Mouse (Mus musculus): ENCODE measurements around the gene Fignl1.
A peak's percentile ranks its signal among the peaks of the same experiment; 100 is the strongest.

Fignl1 gene

GRCm38 (mm10) chr11:11766736-11767135 is 42.0 kb downstream of the Fignl1 start:
- no peak for DNase-seq (ENCODE audit: extremely low spot score)

GRCm38 (mm10) chr11:11766105-11766504 is 42.7 kb downstream of the Fignl1 start:
- DNase-seq (ENCODE audit: extremely low spot score), result no peak

- no peak for DNase-seq (ENCODE audit: extremely low spot score)
Measured at GRCm38 (mm10) chr11:11765414-11765813, 43.3 kb downstream of the Fignl1 start.

GRCm38 (mm10) chr11:11763211-11763666 is 45.5 kb downstream of the Fignl1 start:
- DNase-seq (ENCODE audit: extremely low spot score), result no peak

GRCm38 (mm10) chr11:11758883-11759282 is 49.9 kb downstream of the Fignl1 start:
- no peak for DNase-seq (ENCODE audit: extremely low spot score)

- no peak for DNase-seq (ENCODE audit: extremely low spot score)
Measured at GRCm38 (mm10) chr11:11758121-11758520, 50.6 kb downstream of the Fignl1 start.

- DNase-seq (ENCODE audit: extremely low spot score), result no peak
Measured at GRCm38 (mm10) chr11:11752859-11753258, 55.9 kb downstream of the Fignl1 start.

- DNase-seq (ENCODE audit: extremely low spot score), result no peak
Measured at GRCm38 (mm10) chr11:11751091-11751490, 57.7 kb downstream of the Fignl1 start.

- no peak for DNase-seq (ENCODE audit: extremely low spot score)
Measured at GRCm38 (mm10) chr11:11744222-11744621, 64.5 kb downstream of the Fignl1 start.

- peak; percentile 34 for DNase-seq (ENCODE audit: extremely low spot score)
Measured at GRCm38 (mm10) chr11:11742626-11743025, 66.1 kb downstream of the Fignl1 start.

- no peak for DNase-seq (ENCODE audit: extremely low spot score)
Measured at GRCm38 (mm10) chr11:11741574-11741973, 67.2 kb downstream of the Fignl1 start.

GRCm38 (mm10) chr11:11740603-11741002 is 68.2 kb downstream of the Fignl1 start:
- no peak for DNase-seq (ENCODE audit: extremely low spot score)

GRCm38 (mm10) chr11:11739054-11739453 is 69.7 kb downstream of the Fignl1 start:
- DNase-seq (ENCODE audit: extremely low spot score), result no peak

GRCm38 (mm10) chr11:11737562-11737961 is 71.2 kb downstream of the Fignl1 start:
- DNase-seq (ENCODE audit: extremely low spot score), result no peak
